Mouse (Mus musculus) hindbrain, embryonic 11.5 days (tissue): ENCODE results near the gene Nup50. TPM values are rescaled to one million over a fixed set of nuclear protein-coding genes. Genes with fewer than 3 reads are reported as not detected.

Source experiments
- ATAC-seq: fragments of 200-750 bp; cut with Nextera tagmentation; 2 replicates; pipeline ENCODE4 v1.8.0; 2017; ENCODE audit warnings: mild to moderate bottlenecking, moderate TSS enrichment, moderate library complexity; ENCODE audit not compliant: low FRiP score
- DNase-seq: peaks from one replicate; pipeline ENCODE4 v3.0.0-alpha.2; 2015; ENCODE audit warnings: low spot score
- H3K27ac ChIP-seq: fragments of 300-500 bp; sonication (generic); 2 replicates; pipeline ENCODE4 v1.5.1; 2014; ENCODE audit warnings: mild to moderate bottlenecking, low read depth, low read length
- H3K27me3 ChIP-seq: fragments of 300-500 bp; sonication (generic); 2 replicates; pipeline ENCODE4 v1.6.1; 2014; ENCODE audit warnings: mild to moderate bottlenecking, low read length, moderate library complexity, mixed read lengths; ENCODE audit not compliant: control insufficient read depth, insufficient read depth
- H3K36me3 ChIP-seq: fragments of 300-500 bp; sonication (generic); 2 replicates; pipeline ENCODE4 v1.6.1; 2014; ENCODE audit warnings: mild to moderate bottlenecking, low read length, moderate library complexity, mixed read lengths; ENCODE audit not compliant: control insufficient read depth, insufficient read depth
- H3K4me1 ChIP-seq: fragments of 300-500 bp; sonication (generic); replicated peaks from 2 replicates; pipeline ENCODE4 v1.6.1; 2014; ENCODE audit warnings: low read length, mixed read lengths; ENCODE audit not compliant: control insufficient read depth, insufficient read depth
- H3K4me2 ChIP-seq: fragments of 300-500 bp; sonication (generic); replicated peaks from 2 replicates; pipeline ENCODE4 v1.6.1; 2014; ENCODE audit warnings: mild to moderate bottlenecking, low read depth, low read length
- H3K4me3 ChIP-seq: fragments of 300-500 bp; sonication (generic); 2 replicates; pipeline ENCODE4 v1.5.1; 2014; ENCODE audit warnings: low read depth, low read length
- H3K9ac ChIP-seq: fragments of 300-500 bp; sonication (generic); 2 replicates; pipeline ENCODE4 v1.6.1; 2014; ENCODE audit warnings: low read depth, low read length
- H3K9me3 ChIP-seq: fragments of 300-500 bp; sonication (generic); 2 replicates; pipeline ENCODE4 v1.6.1; 2016; ENCODE audit warnings: low read length; ENCODE audit not compliant: control insufficient read depth
- WGBS: fragments of 180-500 bp; shearing (Covaris S2); extraction: QIAGEN DNeasy Blood & Tissue Kit; methylation state at CpG from one replicate; pipeline ENCODE4 v1.1.7; 2014; 5-methylcytosine and 5-hydroxymethylcytosine counted together
- polyA plus RNA-seq: library from polyadenylated mRNA; unstranded; fragments of >200 nt; fragmentation: Nextera tagmentation; extraction: Ambion mirVana; gene quantifications from 2 replicates; pipeline ENCODE4 v1.2.1, GENCODE M21; 2014

The Nup50 gene
- polyA plus RNA-seq, 1 experiment from 2014 or later: 63.3 TPM

GRCm38 (mm10) chr15:84898077-84898476, 25.1 kb upstream of the Nup50 start:
- Histone ChIP-seq H3K4me2 (no peak overlapping the region), H3K36me3 (no peaks in the 10 kb centered on the region), H3K4me1 (no peaks in the 10 kb centered on the region), H3K4me3 (no peak overlapping the region), H3K9me3 (no peaks in the 10 kb centered on the region), H3K9ac (no peak overlapping the region), H3K27me3 (no peaks in the 10 kb centered on the region), H3K27ac (no peak overlapping the region)
- WGBS: 70% methylated on average over 7 of the region's 7 CpGs
- no peak for ATAC-seq
- no peak for DNase-seq

DNA sequence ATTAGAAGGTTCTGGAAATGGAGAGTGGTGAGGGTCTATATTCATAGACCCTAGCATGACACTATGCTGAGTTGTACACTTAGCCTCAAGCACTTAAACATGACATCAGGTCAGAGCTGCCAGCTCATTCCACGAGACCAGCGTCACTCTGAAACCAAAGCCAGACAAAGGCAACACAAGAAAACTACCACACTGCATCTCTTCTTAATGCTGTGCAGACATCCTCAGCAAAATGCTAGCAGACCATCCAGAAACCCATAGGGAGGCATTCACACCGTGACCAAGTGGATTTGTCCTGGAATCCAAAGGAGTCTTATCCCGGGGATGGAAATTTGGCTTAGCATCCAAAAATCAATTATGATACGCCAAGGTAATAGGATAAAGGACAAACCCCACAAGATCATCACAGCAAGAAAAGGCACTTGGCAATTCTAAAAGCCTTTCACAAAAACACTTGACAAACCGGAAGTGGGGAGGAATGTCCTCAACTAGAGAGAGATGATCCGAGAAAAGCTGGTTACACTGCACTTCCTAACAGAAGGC, 19.3 kb upstream of the Nup50 start:
- ATAC-seq (no peak), DNase-seq (no peak)
- 64% methylated on average over 7 of the region's 7 CpGs for WGBS

GRCm38 (mm10) chr15:84913201-84913600, 10.0 kb upstream of the Nup50 start:
- ATAC-seq (no peak), DNase-seq (no peak)
- no peaks in the 10 kb centered on the region for H3K9me3 ChIP-seq
- no peak overlapping the region for H3K4me3 ChIP-seq
- WGBS: 87% methylated on average over 3 of the region's 3 CpGs
- H3K27me3 ChIP-seq: no peaks in the 10 kb centered on the region
- no peak overlapping the region for H3K4me2 ChIP-seq
- H3K4me1 ChIP-seq: no peaks in the 10 kb centered on the region
- H3K9ac ChIP-seq: no peak overlapping the region
- no peaks in the 10 kb centered on the region for H3K36me3 ChIP-seq
- H3K27ac ChIP-seq: no peak overlapping the region

More for the DNA sequence above, 19.3 kb upstream of the Nup50 start:
- H3K9ac ChIP-seq: no peak overlapping the region
- no peaks in the 10 kb centered on the region for H3K36me3 ChIP-seq
- no peaks in the 10 kb centered on the region for H3K9me3 ChIP-seq
- no peak overlapping the region for H3K4me3 ChIP-seq
- H3K27ac ChIP-seq: no peak overlapping the region
- no peak overlapping the region for H3K4me2 ChIP-seq
- H3K4me1 ChIP-seq: no peaks in the 10 kb centered on the region
- H3K27me3 ChIP-seq: no peaks in the 10 kb centered on the region

DNA sequence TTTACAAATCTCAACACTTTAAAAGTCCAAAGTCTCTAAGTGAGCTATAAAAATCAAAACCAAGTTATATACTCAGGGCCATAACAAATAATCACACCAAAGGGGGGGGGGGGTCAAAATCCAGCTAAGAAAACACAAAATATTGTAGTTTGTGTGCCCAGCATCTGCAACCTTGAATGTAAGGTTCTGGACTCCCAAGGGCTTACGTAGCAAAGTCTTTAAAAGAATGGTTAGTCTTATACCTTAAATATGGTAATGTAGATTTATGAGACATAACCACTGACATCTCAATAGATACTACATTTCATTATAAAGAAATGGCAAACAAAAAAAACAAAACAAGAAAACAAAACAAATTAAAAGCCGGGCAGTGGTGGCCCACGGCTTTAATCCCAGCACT, 3.3 kb upstream of the Nup50 start, which contains the start of gene Gm29666:
Gm29666 (minus strand) TSS at position 101 of the 400 bp plus-strand sequence.
- no peak for DNase-seq
- Histone ChIP-seq H3K36me3 (no peaks in the 10 kb centered on the region), H3K27ac (no peak within 1 kb of the TSS), H3K4me1 (peaks cover 4% of the 10 kb centered on the region; the same call in 1 of the 2 replicates), H3K27me3 (no peaks in the 10 kb centered on the region), H3K9me3 (no peaks in the 10 kb centered on the region), H3K9ac (no peak within 1 kb of the TSS), H3K4me2 (no peak within 1 kb of the TSS), H3K4me3 (no peak within 1 kb of the TSS)
- no peak for ATAC-seq
- 97% methylated on average over 3 of the region's 3 CpGs for WGBS

- Histone ChIP-seq H3K9me3 (no peaks in the 10 kb centered on the region), H3K27me3 (no peaks in the 10 kb centered on the region), H3K4me1 (peaks cover 4% of the 10 kb centered on the region; the same call in 1 of the 2 replicates), H3K36me3 (peaks cover 2% of the 10 kb centered on the region; the same call in 1 of the 2 replicates), H3K4me2 (peak overlapping the region; percentile 77), H3K9ac (peak overlapping the region; percentile 96), H3K4me3 (peak overlapping the region; percentile 99), H3K27ac (peak overlapping the region; percentile 95)
- DNase-seq: no peak
- ATAC-seq: peak; percentile 72
- under 1% methylated on average over 49 of the region's 68 CpGs for WGBS
Observed at GRCm38 (mm10) chr15:84923508-84924181, 434 bp downstream of the Nup50 start.

DNA sequence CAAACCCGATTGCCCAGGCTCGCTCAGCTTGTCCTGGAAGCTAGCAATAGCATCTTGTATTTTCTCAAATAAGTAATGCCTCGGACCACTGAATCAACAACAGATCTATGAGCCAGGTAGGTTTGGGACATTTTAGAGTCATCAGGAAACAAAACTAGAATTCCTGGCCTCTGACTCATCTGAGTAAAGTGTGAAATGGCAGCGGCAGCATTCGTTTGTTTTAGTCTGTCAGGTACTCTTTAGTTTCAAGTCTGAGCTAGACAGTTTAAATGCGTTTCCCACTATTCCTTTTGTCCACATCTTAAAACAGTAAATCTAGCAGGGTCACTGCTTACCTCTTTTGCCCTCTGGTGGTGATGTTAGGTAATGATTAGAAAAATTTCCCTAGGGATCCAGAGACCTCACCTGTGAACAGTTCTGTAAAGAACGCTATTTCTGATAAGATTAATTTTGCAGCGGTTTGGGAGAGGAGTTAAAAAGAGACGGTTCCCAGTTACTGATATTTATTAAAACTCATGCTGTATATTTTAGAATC, 1.6 kb downstream of the Nup50 start:
- Histone ChIP-seq H3K27ac (no peak overlapping the region), H3K27me3 (no peaks in the 10 kb centered on the region), H3K36me3 (peaks cover 5% of the 10 kb centered on the region; the same call in 1 of the 2 replicates), H3K9me3 (no peaks in the 10 kb centered on the region), H3K9ac (peak overlapping the region; percentile 38), H3K4me2 (peak overlapping the region; percentile 77), H3K4me1 (peaks cover 4% of the 10 kb centered on the region; the same call in 1 of the 2 replicates), H3K4me3 (peak overlapping the region; percentile 99)
- no peak for ATAC-seq
- peak; percentile 75 for DNase-seq
- 23% methylated on average over 9 of the region's 9 CpGs for WGBS

DNA sequence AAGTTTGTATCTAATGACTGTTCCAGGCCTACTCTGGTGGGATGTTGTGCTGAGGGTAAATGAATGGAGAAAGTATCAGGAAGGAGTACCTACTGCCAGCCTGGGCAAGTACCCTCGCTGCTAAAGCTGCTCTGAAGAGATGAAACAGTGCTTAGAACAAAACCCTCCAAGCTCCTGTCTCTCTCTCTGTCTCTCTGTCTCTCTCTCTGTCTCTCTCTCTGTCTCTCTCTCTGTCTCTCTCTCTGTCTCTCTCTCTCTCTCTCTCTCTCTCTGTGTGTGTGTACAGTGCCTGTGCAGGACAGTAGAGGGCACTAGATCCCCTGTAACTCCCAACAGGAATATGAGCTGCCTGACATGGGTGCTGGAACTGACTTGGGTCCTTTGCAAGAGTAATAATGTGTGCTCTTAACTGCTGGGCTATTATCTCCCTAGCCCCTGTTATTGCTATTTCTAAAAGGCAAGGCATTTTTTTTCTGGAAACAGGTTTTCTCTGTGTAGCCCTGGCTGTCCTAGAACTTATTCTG, 2.3 kb downstream of the Nup50 start:
- H3K4me1 ChIP-seq: peaks cover 4% of the 10 kb centered on the region; the same call in 1 of the 2 replicates
- WGBS: 81% methylated on average over 1 of the region's 1 CpGs
- H3K27me3 ChIP-seq: no peaks in the 10 kb centered on the region
- H3K4me3 ChIP-seq: no peak overlapping the region
- peaks cover 5% of the 10 kb centered on the region; the same call in 1 of the 2 replicates for H3K36me3 ChIP-seq
- no peak overlapping the region for H3K27ac ChIP-seq
- H3K9me3 ChIP-seq: no peaks in the 10 kb centered on the region
- no peak for ATAC-seq
- H3K4me2 ChIP-seq: no peak overlapping the region
- peak; percentile 30 for DNase-seq
- H3K9ac ChIP-seq: no peak overlapping the region

DNA sequence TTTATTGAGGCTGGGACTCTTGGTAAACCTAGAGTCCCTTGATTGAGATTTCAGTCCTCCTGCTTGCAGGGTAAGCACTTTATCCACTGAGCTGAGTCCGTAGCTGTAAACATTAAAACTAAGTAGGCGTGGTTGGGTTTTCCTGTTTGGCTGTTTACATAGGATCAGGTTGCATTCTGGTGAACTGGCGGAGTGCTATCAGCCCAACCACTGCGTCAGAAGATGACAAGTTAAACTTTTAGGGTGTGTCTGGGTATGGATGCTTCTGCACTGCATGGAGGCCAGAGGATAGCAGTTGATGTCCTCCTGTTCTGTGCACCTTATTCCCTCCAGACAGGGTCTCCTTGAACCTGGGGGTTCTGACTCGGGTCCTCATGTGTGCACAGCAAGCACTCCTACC, 9.1 kb downstream of the Nup50 start:
- Histone ChIP-seq H3K36me3 (peaks cover 22% of the 10 kb centered on the region), H3K27me3 (no peaks in the 10 kb centered on the region), H3K4me1 (no peaks in the 10 kb centered on the region), H3K4me2 (no peak overlapping the region), H3K27ac (no peak overlapping the region), H3K9ac (no peak overlapping the region), H3K4me3 (no peak overlapping the region), H3K9me3 (no peaks in the 10 kb centered on the region)
- 77% methylated on average over 5 of the region's 5 CpGs for WGBS
- no peak for DNase-seq
- no peak for ATAC-seq
